Mouse (Mus musculus) erythroblast, embryonic 14.5 days (primary cell): ENCODE measurements around the gene Ccdc155.

Source experiments
- GATA1 ChIP-seq: IDR thresholded peaks from 2 replicates; pipeline ENCODE4 v1.6.1; 2012; ENCODE audit warnings: low read length, inconsistent platforms, mixed read lengths
- TAL1 ChIP-seq: IDR thresholded peaks from 3 replicates; pipeline ENCODE4 v1.6.1; 2012; ENCODE audit warnings: low read length, inconsistent platforms, mixed read lengths

DNA sequence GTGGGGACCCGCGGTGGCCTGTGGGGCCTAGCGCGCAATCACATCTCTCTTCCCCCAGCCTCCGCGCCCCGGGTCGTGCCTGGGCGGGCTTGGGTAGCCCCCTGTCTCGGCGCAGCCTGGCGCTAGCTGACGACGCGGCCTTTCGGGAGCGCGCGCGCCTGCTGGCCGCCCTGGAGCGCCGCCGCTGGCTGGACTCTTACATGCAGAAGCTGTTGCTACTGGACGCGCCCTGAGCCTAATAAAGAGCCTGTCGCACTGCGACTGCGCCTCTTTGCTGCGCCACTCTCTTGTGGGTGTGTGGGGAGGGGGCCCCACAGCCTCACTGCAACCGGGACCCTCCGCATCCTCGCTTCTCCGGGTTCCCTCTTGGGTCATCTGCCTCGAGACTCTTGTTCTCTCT, 23.2 kb downstream of the Ccdc155 start:
- no peak for TF ChIP-seq TAL1
- TF ChIP-seq GATA1, result no peak
